Mouse (Mus musculus): ENCODE data around the gene Btla.

DNA sequence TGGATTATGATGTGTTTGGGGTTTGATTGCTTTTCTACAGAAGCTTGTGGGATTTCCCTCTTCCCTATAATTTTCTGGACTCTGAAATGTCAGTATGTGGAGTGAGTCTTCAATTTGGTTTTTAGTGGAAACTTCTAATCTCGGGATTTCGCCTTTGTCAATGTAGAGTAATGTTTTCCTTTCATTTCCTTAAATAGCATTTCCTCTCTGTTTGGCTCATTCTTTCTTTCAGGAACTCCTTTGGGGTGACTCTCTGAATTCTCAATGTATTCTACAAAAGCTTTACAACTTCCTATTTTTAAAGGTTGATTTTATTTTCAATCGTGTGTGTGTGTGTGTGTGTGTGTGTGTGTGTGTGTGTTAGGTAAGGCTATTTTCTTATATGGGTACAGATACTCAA lies 73.7 kb downstream of the Btla start:
- no peak for TF ChIP-seq TAL1 (IDR thresholded peaks at IDR 0.05; ENCODE audit: low read length)
- no peak for TF ChIP-seq GATA1 (IDR thresholded peaks at IDR 0.05; ENCODE audit: low read length)
